Mouse (Mus musculus): ENCODE measurements around the gene Usp48. TPM values are rescaled to one million over a fixed set of nuclear protein-coding genes. Genes with fewer than 3 reads are reported as not detected.

Usp48 gene
- polyA plus RNA-seq, 1 experiment = 67.5 TPM

DNA sequence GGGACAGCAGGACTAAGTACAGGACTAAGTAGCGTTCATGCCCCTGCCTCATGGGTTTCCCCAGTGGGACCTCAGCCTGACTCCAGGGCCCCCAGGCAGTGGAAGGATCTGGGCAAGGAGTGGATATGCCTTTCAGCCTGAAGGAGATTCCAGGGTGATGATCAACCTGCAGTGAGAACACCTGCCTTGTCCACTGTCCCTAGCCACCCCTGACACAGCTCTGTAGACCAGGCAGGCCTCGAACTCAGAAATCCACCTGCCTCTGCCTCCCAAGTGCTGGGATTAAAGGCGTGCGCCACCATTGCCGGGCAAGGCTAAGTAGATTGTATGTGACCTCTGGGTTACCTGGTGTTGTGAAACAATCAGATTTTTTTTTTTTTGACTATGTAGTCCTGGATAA, 72.2 kb downstream of the Usp48 start:
- H3K4me1 ChIP-seq (ENCODE audit: control insufficient read depth, insufficient read depth, low read length) = peaks cover 10% of the 10 kb centered on the region; the same call in 1 of the 2 replicates
- WGBS = 87% methylated on average over 5 of the region's 5 CpGs
- TF ChIP-seq POLR2A (IDR thresholded peaks at IDR 0.05; ENCODE audit: borderline replicate concordance, extremely low read depth, low read depth, low read length) (no peak), CTCF (IDR thresholded peaks at IDR 0.05; ENCODE audit: insufficient read depth, low read length) (no peak)

GRCm38 (mm10) chr4:137666283-137666957, 72.9 kb downstream of the Usp48 start:
- no peak overlapping the region for H3K4me3 ChIP-seq (replicated peaks; ENCODE audit: extremely low read depth, low read depth, low read length)
- peaks cover 7% of the 10 kb centered on the region; the same call in 1 of the 2 replicates for H3K4me1 ChIP-seq (ENCODE audit: control insufficient read depth, insufficient read depth, low read length)
- TF ChIP-seq CTCF (IDR thresholded peaks at IDR 0.05; ENCODE audit: insufficient read depth, low read length) (no peak), POLR2A (IDR thresholded peaks at IDR 0.05; ENCODE audit: borderline replicate concordance, extremely low read depth, low read depth, low read length) (no peak)
- DNase-seq = no peak
- 68% methylated on average over 5 of the region's 5 CpGs for WGBS

More for the DNA sequence above, 72.2 kb downstream of the Usp48 start:
- DNase-seq = no peak
- H3K4me3 ChIP-seq (replicated peaks; ENCODE audit: extremely low read depth, low read depth, low read length) = no peak overlapping the region

- DNase-seq = no peak
- 70% methylated on average over 8 of the region's 8 CpGs for WGBS
- TF ChIP-seq CTCF (IDR thresholded peaks at IDR 0.05; ENCODE audit: insufficient read depth, low read length) (no peak), POLR2A (IDR thresholded peaks at IDR 0.05; ENCODE audit: borderline replicate concordance, extremely low read depth, low read depth, low read length) (no peak)
- H3K4me3 ChIP-seq (replicated peaks; ENCODE audit: extremely low read depth, low read depth, low read length) = no peak overlapping the region
- peaks cover 7% of the 10 kb centered on the region; the same call in 1 of the 2 replicates for H3K4me1 ChIP-seq (ENCODE audit: control insufficient read depth, insufficient read depth, low read length)
Observed at GRCm38 (mm10) chr4:137666958-137667345, 73.4 kb downstream of the Usp48 start.

GRCm38 (mm10) chr4:137667747-137668146, 74.2 kb downstream of the Usp48 start:
- Histone ChIP-seq H3K4me1 (ENCODE audit: control insufficient read depth, insufficient read depth, low read length) (peaks cover 7% of the 10 kb centered on the region; the same call in 1 of the 2 replicates), H3K4me3 (replicated peaks; ENCODE audit: extremely low read depth, low read depth, low read length) (no peak overlapping the region)
- WGBS = 43% methylated on average over 5 of the region's 5 CpGs
- no peak for DNase-seq
- TF ChIP-seq CTCF (IDR thresholded peaks at IDR 0.05; ENCODE audit: insufficient read depth, low read length) (no peak), POLR2A (IDR thresholded peaks at IDR 0.05; ENCODE audit: borderline replicate concordance, extremely low read depth, low read depth, low read length) (no peak)

DNA sequence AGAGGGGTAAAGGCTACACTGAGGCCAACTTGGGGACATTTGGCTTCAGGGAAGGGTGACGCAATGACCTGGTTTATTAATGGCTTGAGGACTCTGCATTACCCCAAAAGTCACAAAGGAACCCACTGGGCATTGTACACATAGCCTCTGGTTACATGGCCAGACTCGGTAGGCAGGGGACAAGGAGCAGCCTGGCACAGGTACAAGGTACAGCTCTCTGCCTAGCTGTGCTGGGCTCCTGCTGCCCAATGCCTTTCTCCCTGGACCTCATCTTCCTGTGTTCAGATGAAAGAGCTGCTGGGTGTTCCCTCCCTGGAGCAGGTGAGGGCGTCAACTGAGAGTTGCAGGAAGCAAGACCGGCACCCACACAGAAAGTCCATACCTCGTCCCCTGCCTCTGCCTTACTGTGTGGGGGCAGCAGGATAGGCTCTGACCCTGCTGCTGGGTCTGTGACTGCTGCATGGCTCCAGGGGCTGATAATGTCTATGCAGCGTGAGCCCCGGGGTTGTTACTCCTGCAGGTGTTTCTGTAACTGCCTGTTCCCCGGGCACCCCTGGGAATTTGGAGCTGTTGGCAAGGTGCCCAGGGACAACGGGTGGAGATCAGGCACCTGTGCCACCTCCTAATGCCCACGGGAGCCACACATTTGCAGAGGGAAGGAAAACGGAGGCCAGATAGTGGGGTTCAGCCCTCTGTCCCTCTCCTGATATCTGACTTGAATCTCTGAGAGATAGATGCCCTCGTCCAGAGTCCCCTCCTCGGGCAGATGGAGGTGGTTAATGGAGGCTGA, 78.4 kb downstream of the Usp48 start:
- DNase-seq = no peak
- WGBS = 61% methylated on average over 13 of the region's 13 CpGs
- TF ChIP-seq CTCF (IDR thresholded peaks at IDR 0.05; ENCODE audit: insufficient read depth, low read length) = no peak
- TF ChIP-seq POLR2A (IDR thresholded peaks at IDR 0.05; ENCODE audit: borderline replicate concordance, extremely low read depth, low read depth, low read length) = no peak
- H3K4me1 ChIP-seq (ENCODE audit: control insufficient read depth, insufficient read depth, low read length) = no peaks in the 10 kb centered on the region
- no peak overlapping the region for H3K4me3 ChIP-seq (replicated peaks; ENCODE audit: extremely low read depth, low read depth, low read length)

GRCm38 (mm10) chr4:137675566-137675965, 82.0 kb downstream of the Usp48 start:
- WGBS = 58% methylated on average over 7 of the region's 7 CpGs
- TF ChIP-seq POLR2A (IDR thresholded peaks at IDR 0.05; ENCODE audit: borderline replicate concordance, extremely low read depth, low read depth, low read length) (no peak), CTCF (IDR thresholded peaks at IDR 0.05; ENCODE audit: insufficient read depth, low read length) (no peak)

GRCm38 (mm10) chr4:137676057-137676456, 82.5 kb downstream of the Usp48 start:
- DNase-seq = peak; percentile 82
- no peak overlapping the region for H3K4me3 ChIP-seq (replicated peaks; ENCODE audit: extremely low read depth, low read depth, low read length)
- TF ChIP-seq POLR2A (IDR thresholded peaks at IDR 0.05; ENCODE audit: borderline replicate concordance, extremely low read depth, low read depth, low read length) = no peak
- peak; percentile 85 for TF ChIP-seq CTCF (IDR thresholded peaks at IDR 0.05; ENCODE audit: insufficient read depth, low read length)
- no peaks in the 10 kb centered on the region for H3K4me1 ChIP-seq (ENCODE audit: control insufficient read depth, insufficient read depth, low read length)
- WGBS = 11% methylated on average over 11 of the region's 11 CpGs

More at GRCm38 (mm10) chr4:137675566-137675965, 82.0 kb downstream of the Usp48 start:
- DNase-seq = no peak
- Histone ChIP-seq H3K4me3 (replicated peaks; ENCODE audit: extremely low read depth, low read depth, low read length) (no peak overlapping the region), H3K4me1 (ENCODE audit: control insufficient read depth, insufficient read depth, low read length) (no peaks in the 10 kb centered on the region)

DNA sequence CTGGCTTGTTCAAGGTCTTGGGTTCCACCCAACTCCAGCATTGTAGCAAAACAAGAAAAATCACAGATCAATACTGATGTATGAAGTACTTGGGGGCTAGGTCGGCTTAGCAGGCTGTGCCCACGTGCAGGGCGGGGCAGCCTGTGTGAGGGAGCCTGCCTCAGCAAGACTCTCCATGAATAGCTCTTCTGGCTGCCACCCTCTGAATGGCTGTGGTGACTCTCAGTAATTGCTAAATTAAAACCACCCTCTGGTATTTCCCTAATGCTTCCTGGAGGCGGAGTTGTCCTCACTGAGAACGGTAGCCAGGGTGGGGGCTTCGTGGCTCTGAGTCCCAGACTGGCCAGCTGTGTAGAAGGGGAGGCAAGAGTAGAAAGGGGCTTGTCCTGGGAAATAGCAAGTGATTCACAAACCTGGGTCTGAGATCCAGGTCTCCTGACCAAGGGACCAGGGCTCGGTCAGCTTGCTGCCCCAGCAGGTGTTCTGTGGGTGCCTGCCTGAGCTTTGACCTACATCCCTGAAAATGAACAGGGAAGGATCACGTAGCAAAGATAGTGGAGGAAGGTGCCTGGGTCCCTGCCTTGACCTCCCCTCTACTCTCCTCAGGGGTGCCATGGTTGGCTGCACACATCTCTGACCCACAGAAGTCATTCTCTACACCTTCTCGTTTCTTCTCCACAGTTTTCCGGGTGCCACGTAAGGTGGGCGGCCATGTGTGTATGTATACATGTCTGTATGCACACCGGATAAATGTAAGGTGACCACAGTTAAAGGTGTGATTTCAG, 83.3 kb downstream of the Usp48 start:
- no peak for DNase-seq
- no peak overlapping the region for H3K4me3 ChIP-seq (replicated peaks; ENCODE audit: extremely low read depth, low read depth, low read length)
- WGBS = 63% methylated on average over 13 of the region's 13 CpGs
- H3K4me1 ChIP-seq (ENCODE audit: control insufficient read depth, insufficient read depth, low read length) = no peaks in the 10 kb centered on the region
- TF ChIP-seq CTCF (IDR thresholded peaks at IDR 0.05; ENCODE audit: insufficient read depth, low read length) (no peak), POLR2A (IDR thresholded peaks at IDR 0.05; ENCODE audit: borderline replicate concordance, extremely low read depth, low read depth, low read length) (no peak)

DNA sequence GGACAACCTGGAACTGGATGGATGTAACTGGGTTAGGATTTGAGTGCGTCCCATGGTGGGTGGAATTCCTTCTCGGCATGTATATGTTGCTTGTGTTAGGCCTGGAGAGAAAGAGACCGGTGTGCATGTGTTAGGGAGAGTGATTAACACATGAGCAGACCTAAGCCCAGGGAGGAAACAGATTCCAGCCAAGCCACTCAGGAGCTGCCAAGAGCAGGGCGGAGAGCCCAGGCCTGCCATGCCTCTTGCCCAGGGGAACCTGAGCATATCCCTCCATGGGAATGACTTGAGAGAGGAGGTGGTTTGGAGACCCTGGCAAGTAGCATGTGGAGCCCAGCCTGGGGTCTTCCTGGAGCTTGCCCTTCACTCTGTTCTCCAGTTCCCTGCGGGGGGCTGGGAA, 84.4 kb downstream of the Usp48 start:
- 67% methylated on average over 5 of the region's 5 CpGs for WGBS
- TF ChIP-seq POLR2A (IDR thresholded peaks at IDR 0.05; ENCODE audit: borderline replicate concordance, extremely low read depth, low read depth, low read length) = no peak
- TF ChIP-seq CTCF (IDR thresholded peaks at IDR 0.05; ENCODE audit: insufficient read depth, low read length) = no peak
- no peak overlapping the region for H3K4me3 ChIP-seq (replicated peaks; ENCODE audit: extremely low read depth, low read depth, low read length)

More for the DNA sequence above, 84.4 kb downstream of the Usp48 start:
- DNase-seq = no peak
- no peaks in the 10 kb centered on the region for H3K4me1 ChIP-seq (ENCODE audit: control insufficient read depth, insufficient read depth, low read length)

Measured in lung, adult 2 months (tissue).